Mouse (Mus musculus): ENCODE measurements at regions not wholly inside any gene's neighbourhood (a gene's known extent, or its start where the extent isn't known, plus 50 kb on each side); places are given as distances from the start of the nearest gene placed in this dataset.

DNA sequence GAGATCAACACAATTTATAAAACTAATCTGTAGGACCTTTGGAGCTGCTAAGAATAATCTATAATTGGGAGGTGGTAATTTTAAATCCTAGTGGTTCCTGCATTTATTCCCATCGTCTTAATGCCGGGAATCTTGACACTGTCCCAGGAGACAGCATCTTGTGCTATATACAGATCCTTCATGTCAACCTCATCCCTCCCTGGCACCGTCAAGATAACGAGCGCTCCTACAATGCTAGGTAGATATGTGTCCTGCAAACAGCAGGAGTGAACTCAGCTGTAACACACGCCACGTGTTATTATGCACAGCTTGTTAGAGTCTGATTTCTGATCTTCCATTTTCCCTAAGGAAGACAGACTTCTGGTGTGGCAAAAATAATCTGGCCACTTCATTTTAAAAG, 237.0 kb upstream of the Cnr1 start:
- DNase-seq (ENCODE audit: low read depth, low spot score): no peak

DNA sequence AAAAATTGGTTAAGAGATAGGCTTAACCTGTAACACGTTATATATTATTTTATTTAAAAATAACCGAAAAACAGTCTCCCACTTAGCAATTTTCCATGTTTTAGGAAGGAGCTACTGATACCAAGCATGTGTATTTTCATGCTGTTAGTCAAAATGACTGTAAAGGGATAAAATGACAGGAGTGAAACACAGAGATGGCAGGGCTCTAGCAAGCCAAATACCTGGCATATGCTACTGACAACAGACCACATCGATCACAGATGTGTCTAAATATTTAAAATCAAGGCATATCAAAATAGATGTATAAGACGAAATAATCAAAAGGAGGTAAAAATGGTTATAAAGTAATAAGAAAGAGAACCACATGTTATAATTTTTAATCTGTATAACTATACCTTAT, 231.0 kb upstream of the Cnr1 start:
- no peak for DNase-seq (ENCODE audit: low read depth, low spot score)

DNA sequence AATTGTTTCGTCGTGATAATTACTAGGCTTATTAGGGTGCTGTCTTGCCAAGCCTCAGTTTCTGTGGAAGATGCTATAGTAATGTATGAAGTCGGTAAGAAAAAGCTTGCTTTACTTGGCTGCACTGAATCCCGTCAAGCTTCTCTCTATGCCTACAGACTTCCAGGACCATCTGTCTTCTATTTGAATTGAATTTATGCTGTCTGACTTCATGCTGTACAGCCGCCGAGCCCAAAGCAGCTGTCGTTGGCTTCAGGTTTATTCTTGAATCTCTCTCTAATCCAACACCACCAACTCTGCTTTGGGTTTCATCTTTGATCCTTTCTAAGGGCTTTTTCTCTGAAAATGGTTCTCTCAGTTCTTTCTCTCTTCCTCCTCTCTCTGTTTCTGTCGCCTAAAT, 227.4 kb upstream of the Cnr1 start:
- DNase-seq (ENCODE audit: low read depth, low spot score): no peak

DNA sequence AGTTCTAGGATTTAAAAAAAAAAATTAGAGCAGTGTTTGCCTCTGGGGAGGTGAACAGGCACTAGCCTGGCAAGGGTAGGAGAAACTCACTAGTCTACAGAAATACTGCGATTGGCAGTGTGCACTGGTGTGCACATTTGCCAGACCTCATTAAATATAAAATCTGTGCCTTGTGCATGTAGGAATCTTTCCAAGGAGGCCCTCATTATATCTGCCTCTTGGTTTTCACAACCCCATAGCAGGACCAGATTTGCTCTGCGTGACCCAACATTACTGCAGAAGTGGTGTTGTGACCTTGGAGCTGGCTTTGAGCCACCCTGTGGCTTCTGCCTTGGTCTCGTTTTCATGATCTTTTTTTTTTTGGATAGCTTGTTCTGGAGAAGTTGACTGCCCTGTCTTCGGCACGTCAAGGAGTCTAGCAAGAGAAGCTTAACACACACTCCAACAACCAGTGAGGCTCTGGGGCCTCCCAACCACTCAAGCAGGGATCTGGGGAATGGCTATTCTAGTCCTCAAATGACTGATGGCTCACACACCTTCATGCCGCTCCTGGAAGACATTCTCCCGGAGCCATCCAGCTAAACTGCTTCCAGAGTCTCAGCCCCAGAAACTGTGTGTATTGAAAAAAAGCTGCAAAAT, 222.2 kb upstream of the Cnr1 start:
- no peak for DNase-seq (ENCODE audit: low read depth, low spot score)

DNA sequence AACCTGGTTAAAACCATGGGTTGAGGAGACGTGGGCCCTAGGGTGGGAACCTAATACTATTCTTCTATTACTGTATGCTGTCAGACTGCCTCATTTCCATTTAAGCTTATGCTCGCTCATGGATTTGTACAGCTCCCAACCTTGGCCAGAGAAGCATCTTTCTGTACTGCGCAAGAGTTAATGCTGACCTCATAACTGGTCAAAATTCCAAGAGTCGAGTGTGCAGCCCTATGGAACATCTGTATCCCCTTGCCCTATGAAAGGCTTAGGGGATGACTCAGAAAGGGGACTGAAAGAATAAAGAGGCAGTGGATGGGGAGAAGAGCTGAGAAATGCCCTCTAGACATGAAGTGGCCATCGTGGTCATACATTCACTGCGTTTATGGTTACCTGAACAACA, 218.7 kb upstream of the Cnr1 start:
- no peak for DNase-seq (ENCODE audit: low read depth, low spot score)

DNA sequence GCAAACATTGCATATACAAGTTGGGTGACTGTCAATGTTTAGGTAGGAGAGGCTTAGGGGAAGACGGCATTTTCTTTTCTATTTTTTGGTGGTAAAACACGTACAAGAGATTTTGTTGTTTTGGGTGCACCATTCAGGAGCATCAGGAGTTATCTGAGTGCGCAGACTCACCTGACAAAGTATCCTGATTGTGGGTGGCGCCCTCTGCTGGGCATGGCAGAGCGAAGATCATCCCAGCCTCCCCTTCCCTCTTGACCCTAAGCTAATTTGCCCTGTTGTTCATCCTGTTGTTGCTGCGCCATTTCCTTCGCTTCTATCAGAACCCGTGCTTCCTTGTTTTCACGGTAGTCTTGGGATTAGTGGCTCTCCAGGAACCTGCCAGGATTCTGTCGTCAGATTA, 217.6 kb upstream of the Cnr1 start:
- DNase-seq (ENCODE audit: low read depth, low spot score): no peak

DNA sequence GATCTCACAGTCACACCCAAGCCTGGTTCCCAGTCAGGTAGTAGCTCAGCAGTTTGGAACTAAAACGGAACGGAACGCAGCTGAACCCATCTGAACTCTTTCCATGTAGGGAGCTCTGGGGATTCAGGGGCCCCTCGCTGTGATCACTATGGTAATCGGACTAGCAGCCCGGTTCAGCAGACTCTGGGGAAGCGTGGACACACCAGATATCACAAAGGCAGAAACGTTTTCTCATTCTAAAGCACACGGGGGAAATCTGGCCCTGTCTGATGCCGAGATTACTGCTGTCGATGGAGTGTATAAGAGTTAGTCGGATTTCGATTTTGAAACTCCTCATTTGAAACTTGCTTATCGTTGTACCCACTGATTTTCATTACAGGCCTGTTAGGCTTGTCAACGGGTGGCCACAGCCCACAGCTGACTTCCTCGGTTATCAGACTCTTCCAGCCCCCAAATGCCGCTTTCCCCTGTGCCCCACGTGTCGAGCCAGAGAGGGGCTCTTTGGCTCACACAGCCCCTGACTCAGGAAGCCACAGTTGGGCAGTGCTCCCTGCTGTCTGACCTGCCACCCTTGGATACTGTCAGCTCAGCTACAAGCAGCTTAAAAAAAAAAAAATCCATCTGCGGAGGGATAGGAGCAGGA, 207.8 kb upstream of the Cnr1 start:
- DNase-seq (ENCODE audit: low read depth, low spot score): no peak

DNA sequence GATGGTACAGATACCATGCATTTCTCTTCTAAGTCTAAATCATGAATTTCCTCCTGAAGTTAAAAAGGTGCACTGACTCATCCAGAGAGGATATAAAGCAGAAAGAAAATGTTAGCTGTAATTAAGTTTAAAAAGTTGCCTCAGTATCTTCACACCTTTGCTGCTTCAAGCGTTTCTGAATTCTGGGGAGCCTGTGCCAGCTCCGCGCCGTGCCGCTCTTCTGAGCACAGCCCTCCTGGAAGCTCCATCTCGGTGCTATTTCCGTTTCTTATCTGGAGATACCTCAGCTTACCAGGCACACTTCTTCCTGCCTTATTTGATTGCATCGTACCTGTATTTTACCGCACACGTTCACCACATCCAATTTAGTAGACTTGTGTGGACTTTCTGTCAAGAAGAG, 203.4 kb upstream of the Cnr1 start:
- no peak for DNase-seq (ENCODE audit: low read depth, low spot score)

DNA sequence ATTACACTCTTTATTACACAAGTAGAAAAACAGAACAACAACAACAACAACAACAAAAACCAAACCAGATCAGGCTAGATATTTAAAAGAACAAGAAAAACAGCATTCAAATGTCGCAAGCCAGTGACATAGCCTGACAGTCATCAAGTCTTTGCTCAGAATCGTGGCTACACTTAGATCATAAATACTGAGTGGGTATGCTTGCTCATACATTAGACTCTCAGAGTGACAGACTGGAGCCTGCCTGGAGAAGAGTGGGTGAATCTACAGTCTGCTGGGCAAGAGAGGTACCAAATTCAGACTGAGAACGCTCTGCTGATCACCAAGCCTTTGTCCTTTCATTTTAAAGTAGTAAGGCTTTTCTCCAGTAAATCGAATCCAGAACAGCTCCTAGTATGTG, 202.4 kb upstream of the Cnr1 start:
- no peak for DNase-seq (ENCODE audit: low read depth, low spot score)

DNA sequence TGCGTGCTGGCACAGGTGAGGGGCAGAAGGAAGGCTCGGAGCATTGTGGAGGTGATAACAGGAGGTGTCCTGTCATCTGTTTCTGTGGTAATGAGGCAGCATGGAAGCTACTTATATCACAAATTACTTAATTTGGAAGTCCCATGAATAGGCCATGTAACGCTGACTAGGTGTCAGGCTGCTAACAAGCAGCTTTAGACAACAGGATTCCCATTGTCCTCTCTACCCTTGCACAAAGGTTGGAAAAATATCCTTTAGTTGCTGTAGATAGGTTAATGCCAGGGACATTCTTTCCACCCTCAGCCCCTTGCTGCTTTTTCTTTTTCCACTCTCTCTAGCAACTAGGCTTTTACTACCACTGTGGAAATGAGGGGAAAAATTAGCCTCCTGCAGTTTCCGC, 192.6 kb upstream of the Cnr1 start:
- DNase-seq (ENCODE audit: low read depth, low spot score): no peak

DNA sequence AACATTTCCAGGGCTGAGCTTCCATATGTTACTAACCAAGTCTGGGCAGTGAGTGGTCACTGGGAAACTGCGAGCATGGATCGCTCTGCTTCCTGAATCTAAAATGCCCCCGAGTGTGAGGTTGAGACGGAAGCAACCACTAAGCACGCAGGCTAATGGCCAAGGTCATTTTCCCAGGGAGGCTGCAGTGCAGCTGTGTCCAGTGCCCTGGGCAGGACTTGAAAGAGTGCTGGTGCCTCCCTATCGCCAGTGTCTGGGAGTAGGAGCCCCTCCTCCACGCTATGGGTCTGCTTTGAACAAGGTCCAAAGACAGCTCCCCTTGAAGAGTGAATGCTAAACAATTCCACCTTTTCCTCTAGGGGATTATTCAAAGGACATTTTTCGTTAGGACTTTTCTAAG, 189.5 kb upstream of the Cnr1 start:
- DNase-seq (ENCODE audit: low read depth, low spot score): no peak

DNA sequence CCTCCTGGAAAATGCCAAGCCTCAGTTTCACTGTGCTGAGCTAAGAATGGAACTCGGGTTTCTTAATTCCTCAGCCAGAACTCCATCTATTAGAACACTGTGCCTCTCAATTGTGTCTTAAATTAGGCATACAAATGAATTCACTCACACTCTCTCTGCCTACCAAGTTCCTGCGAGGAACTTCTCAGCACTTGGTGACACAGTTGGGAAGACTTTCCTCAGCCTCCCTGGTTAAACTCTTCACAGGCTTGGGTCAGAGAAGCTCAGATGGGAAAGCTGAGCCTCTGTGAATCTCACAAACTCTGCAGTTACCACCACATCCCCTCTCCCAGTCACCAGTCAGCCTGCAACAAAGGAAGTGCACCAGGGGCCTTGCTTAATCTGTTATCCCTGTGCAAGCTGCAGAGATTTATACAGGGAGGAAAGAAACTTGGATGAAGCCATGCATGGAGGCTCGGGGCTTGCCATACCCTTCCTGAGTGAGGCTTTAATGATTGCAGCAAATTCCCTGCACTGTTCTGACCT, 188.9 kb upstream of the Cnr1 start:
- DNase-seq (ENCODE audit: low read depth, low spot score): no peak

DNA sequence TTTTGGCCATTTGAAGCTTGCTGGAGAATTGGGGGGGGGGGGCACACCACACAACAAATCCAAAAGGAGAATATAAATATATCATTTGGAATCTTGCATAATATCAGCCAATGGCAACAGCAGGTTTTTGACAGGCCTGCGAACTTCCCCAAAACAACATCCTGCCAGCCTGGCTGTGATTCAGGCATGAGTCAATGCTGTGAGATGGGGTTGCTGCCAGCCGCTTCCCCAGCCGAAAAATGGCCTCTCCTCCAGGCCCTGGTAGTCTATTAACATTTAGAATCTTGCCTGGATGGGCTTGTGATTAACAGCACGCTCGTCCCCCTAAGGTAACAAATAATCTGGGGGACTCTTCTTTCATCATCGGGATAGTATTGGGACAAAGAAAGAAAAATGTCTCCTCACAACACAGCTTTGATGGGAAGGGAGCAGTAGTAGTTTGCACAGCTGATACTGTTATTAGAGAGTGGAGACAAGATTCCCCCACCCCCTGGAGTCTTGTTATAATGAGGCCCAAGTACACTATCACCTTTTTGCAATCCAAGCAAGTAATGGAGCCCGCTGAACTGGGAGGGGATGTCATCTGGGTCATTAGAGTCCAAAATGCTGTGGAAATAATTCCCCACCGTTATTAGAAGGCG, 188.2 kb upstream of the Cnr1 start:
- DNase-seq (ENCODE audit: low read depth, low spot score): no peak

DNA sequence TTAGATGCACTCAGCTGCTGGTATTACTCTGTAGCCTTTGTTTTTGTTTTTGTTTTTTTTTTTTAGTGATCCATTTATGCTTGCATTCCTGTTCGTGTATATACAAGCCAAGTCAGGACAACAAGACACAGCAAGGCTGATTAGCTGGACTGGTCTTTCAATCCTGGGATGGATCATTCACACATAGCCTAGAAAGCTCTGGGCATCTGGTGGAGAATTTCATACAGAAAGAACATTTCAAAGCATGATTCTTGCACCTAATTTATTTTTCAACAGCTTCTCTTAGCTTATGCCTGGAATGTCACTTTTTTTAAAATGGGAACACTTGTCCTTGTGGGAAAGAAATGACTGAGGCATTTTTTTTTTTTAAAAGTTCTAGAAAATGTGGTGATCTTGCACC, 187.1 kb upstream of the Cnr1 start:
- DNase-seq (ENCODE audit: low read depth, low spot score): no peak

DNA sequence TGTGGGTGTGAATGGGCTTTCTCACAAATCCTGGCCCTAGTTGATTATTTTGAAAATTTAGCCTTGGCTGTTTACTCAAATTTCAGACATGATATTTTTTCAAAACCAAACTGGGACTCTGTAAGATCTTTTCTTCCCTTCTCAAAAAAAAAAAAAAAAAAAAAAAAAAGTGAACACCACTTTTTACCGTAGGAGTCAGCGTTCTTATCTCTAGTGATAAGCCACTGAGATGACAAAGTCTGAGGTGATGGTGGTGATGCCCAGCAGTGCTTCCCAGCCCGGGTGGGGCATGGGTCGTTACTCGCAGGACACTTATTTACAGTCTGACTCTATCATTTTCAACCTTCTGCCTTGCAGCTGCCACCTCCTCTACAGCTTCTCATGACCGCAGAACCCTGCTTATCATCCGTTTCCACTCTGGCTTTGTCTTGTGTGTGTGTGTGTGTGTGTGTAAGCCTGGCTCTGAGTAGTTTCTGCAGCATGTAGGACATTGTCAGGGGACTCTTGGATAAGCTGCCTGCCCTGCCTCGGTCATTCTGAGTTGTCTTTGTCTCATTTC, 186.5 kb upstream of the Cnr1 start:
- DNase-seq (ENCODE audit: low read depth, low spot score): no peak

DNA sequence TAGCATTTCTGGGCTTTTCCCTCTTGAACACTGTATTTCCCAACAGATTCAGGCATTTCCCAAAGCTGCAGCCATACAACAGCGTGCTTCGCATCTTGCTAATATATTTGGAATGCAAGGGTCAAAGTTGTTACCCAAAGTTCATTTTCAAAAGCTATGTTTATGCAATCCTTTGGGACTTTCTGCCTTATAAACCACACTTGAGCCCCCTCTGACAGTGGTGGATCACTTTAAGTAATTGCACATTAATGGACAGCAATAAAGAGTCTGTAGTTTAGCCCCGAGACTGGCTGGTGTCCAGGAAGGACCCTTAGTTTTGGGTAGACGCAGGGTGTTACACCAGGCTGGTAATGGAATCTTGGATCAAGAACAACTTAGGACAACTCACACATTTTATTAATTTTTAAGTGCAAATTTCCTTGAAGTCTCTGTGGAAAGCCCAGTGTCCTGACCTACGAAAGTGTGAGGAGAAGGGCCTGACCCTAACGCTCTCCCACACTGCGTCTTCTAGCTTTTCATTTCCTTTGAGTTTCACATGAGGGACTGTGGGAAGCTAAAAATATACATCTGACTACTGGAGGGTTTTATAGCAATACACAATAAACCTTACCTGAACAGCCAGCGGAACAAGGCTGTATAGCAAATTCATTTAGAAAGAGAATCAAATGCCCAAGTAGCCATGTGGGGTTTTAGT, 185.0 kb upstream of the Cnr1 start:
- DNase-seq (ENCODE audit: low read depth, low spot score): no peak

DNA sequence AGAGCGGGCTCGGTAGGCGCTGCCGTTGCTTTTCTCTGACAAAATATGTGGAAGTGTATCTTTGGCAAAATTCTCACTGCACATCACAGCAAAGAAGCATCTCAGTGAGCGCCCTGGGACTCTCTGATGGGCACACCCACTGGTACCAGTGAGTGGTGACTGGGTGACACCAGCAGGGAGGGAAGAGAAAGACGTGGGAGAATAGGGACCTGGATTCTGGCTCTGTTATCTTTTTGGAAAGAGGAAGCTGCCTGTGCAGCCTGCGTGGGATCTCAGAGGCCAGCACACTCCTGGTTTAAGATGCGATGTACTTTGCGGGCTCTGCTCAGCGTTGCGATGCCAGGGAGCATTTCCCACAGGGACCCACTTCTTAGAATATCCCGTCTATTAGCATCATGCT, 183.4 kb upstream of the Cnr1 start:
- no peak for DNase-seq (ENCODE audit: low read depth, low spot score)

DNA sequence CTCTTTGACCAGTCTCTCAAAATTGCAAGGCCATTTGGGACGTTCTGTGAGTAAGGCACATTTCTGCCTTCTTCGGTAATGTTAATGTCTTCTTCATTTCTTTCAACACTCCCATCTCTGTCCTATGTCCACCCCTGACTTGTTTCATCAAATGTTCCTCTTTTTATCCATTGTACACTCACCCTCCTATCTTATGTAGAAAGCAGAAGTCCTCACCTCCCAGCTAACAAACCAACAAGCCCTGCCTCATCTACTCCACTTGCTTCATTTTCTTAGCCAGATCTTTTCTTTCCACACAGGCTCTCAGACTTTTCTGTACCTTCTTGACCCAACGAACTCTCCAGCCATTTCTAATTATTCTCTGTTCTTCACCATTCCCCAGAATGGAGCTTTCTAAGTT, 179.2 kb upstream of the Cnr1 start:
- no peak for DNase-seq (ENCODE audit: low read depth, low spot score)

DNA sequence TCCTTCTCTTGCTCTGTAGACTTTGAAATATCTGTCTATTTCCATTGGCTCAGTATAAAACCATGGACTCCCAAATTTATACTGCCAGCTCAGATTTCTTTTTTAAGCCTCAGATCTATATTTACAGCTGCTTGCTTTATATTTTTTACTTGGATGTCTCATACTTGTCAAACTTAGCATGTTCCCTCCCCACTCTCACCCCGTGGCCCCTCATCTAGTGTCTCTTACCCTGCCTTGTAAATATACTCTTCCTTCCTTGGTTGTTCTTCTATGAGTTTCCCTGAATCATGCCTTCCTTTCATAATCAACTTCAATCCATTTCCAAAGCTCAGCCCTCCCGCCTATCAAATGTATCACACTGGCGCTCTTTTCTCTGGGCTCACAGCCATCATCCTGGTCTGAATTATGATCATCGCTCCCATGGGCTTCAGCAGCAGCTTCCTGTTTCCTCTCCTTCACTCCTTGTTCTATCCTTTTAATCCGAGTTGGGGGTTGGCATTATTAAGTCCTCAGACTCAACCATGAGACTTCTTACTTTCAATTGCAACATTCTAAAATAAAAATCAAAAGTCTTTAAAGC, 177.0 kb upstream of the Cnr1 start:
- DNase-seq (ENCODE audit: low read depth, low spot score): no peak

DNA sequence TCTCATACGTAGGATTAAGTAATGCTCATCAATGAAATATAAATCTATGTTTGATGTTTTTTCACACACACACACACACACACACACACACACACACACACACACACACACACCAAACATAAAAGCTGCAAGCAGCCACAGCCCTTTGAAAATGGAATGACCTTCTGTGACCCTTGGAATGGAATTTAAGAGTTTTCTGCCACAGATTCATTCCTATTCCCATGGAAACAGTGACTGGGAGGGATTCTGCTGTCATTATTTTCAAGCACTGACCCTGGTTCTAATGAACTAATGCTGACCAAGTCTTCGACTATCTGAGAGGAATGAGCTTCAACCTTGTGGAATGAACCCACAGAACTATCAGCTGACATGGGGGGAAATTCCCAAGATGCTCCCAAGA, 156.7 kb upstream of the Cnr1 start:
- DNase-seq (ENCODE audit: low read depth, low spot score): no peak

DNA sequence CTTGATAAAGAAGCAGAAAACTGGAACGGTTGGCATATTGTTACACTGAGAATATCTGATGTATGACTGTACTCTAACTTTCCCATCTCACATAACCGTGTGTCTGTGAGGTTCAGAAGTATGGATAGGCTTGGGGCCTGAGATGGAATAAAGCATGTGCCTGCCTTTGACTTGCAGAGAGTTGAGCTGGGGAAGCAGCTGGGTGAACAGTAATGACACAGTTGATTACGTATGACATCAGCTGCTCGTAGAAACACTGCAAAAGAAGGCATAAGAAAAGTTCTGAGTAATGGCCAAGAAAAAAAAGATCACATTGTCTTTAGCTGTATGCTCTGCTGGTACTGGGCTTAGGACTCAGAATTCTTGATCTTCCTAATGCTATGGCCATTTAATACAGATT, 138.4 kb upstream of the Cnr1 start:
- DNase-seq (ENCODE audit: low read depth, low spot score): no peak

DNA sequence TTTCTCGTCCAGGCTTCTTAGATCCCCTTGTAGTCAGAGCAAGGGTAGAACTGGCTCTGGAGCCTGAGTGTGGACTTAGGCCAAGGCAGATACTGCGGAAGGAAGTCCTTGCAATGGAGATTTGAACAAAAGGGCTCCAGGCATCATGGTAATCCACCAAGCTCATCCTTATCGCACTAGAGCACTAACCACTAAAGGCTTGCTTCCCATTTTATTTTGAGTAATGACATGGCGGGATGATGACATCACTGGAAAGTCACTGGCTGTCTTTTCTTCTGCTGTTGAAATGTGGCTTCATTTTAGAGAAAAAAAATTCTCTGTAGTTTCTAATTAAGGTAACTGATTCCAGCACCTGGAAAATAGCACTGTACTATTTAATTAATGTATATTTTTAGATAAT, 137.4 kb upstream of the Cnr1 start:
- no peak for DNase-seq (ENCODE audit: low read depth, low spot score)

Measured in CD4-positive helper T cell, adult 2 months (primary cell).